Mouse (Mus musculus) forebrain, embryonic 13.5 days (tissue): ENCODE results near the gene Otop1. TPM values are rescaled to one million over a fixed set of nuclear protein-coding genes. Genes with fewer than 3 reads are reported as not detected.

ENCODE experiments used
- polyA plus RNA-seq: library from polyadenylated mRNA; unstranded; fragments of >200 nt; fragmentation: Nextera tagmentation; extraction: Ambion mirVana; gene quantifications from 2 replicates; pipeline ENCODE4 v1.2.1, GENCODE M21; 2015

Otop1 gene
- polyA plus RNA-seq, 1 experiment from 2014 or later, result not detected

Other genes starting within 250 kb of the Otop1 start
- 34.4 and 36.8 TPM in 2 replicates for gene Stx18, start 237.2 kb upstream of the Otop1 start, polyA plus RNA-seq
- gene Nsg1, start 116.1 kb upstream of the Otop1 start, polyA plus RNA-seq, result 636 and 754 TPM in 2 replicates
- 21.2 and 22.7 TPM in 2 replicates for gene Zbtb49, start 55.5 kb upstream of the Otop1 start, polyA plus RNA-seq
- gene Lyar, start 55.5 kb upstream of the Otop1 start, polyA plus RNA-seq, result 93.5 and 96.4 TPM in 2 replicates
- 99.2 and 110 TPM in 2 replicates for gene Tmem128, start 15.8 kb upstream of the Otop1 start, polyA plus RNA-seq
- 0.08 TPM in 1 of 2 replicates, not detected in the other for gene Drd5, start 43.4 kb downstream of the Otop1 start, polyA plus RNA-seq
- 0.05 and 0.28 TPM in 2 replicates for gene Slc2a9, start 227.2 kb downstream of the Otop1 start, polyA plus RNA-seq